ENCODE assay signal across 11 mouse cellular contexts in genomic region chr16:65785959-65786358, GRCm38 (mm10). TPM values are rescaled to one million over a fixed set of nuclear protein-coding genes. Genes with fewer than 3 reads are reported as not detected.
DNase-seq lines count a peak whose midpoint lies in the region; TF ChIP-seq lines count a peak whose summit lies in the region.
"Had no signal": no experiment of that assay in that cellular context is flagged by ENCODE, and none has a peak within 500 bp of the region (broad histone marks: within the 10 kb centered on the region; RNA-seq: fewer than 3 reads in every experiment).

No protein-coding gene starts in this region.

- peak; percentile 73 for TF ChIP-seq CTCF in gastrocnemius, adult 2 months (IDR thresholded peaks at IDR 0.05)

- DNase-seq in gastrocnemius, adult 2 months: no peak
- DNase-seq in gastrocnemius, adult 8-10 months (ENCODE audit: low spot score in 2 of 2): no peak
- peak; percentile 8 for DNase-seq in left cerebral cortex, adult 18-20 months (ENCODE audit: low spot score in 2 of 2)
- DNase-seq in left cerebral cortex, postnatal 10 days (ENCODE audit: extremely low spot score in 1 of 2, low spot score in 2 of 2): no peak
- DNase-seq in 416B (ENCODE audit: low read depth) (peak; percentile 22), ZHBTc4 (ENCODE audit: low read depth, low spot score) (peak; percentile 4)
- no peak for DNase-seq in spleen, postnatal 36 days (ENCODE audit: low spot score in 2 of 2)
- DNase-seq: gastrocnemius, postnatal 14 days; layer of hippocampus, postnatal 36 days; right cerebral cortex, postnatal 25 days had no signal

- intact Hi-C loops in gastrocnemius, adult 2 months (cut with DNase I): loop anchor here (5.0 kb wide), 2 partner anchors 221 to 301 kb away; no protein-coding TSS in a partner anchor
- intact Hi-C loops in left cerebral cortex, postnatal 10 days (cut with DNase I): loop anchor here (5.0 kb wide), 1 partner anchor 226 kb away; no protein-coding TSS in a partner anchor

- no peak overlapping the region for H3K4me3 ChIP-seq in gastrocnemius, adult 2 months
- H3K4me3 ChIP-seq: hindbrain, embryonic 15.5 days had no signal

- H3K27ac ChIP-seq in gastrocnemius, adult 2 months: no peak overlapping the region
- H3K27ac ChIP-seq: hindbrain, embryonic 15.5 days had no signal

RNA-seq across cellular contexts. Expression of gene Vgll3, which starts 29.1 kb away (rescaled TPM):
- total RNA-seq in gastrocnemius, adult 2 months (2021): 1 to 10 TPM; 4.7 to 5.2 TPM
- 1 to 10 TPM; 4.6 to 7.1 (median 4.9) TPM for total RNA-seq in gastrocnemius, adult 8-10 months (2022)
- 1 to 10 TPM; 2.0 to 2.1 TPM for total RNA-seq in left cerebral cortex, adult 18-20 months (2021)
- 1 to 10 TPM; 1.7 to 2.2 TPM for total RNA-seq in left cerebral cortex, postnatal 10 days (2021)

Comparison
In these comparisons a context has a peak if more than half of its experiments do, and no peak if none do; other contexts are left out.
1. DNase-seq: peak in left cerebral cortex, adult 18-20 months (2 of 2), 416B (single experiment) and ZHBTc4 (single experiment); none in gastrocnemius, adult 2 months (single experiment), gastrocnemius, adult 8-10 months (0 of 2), left cerebral cortex, postnatal 10 days (0 of 2) and spleen, postnatal 36 days (0 of 2).